Mouse (Mus musculus): Measurements from ENCODE around the gene Zfp120.
A peak's percentile ranks its signal among the peaks of the same experiment; 100 is the strongest.
"Not testable (repeated sequence)": the region's sequence is repeated elsewhere in the genome, so short reads cannot be mapped to it uniquely, and the experiment has no call there.

The Zfp120 gene

DNA sequence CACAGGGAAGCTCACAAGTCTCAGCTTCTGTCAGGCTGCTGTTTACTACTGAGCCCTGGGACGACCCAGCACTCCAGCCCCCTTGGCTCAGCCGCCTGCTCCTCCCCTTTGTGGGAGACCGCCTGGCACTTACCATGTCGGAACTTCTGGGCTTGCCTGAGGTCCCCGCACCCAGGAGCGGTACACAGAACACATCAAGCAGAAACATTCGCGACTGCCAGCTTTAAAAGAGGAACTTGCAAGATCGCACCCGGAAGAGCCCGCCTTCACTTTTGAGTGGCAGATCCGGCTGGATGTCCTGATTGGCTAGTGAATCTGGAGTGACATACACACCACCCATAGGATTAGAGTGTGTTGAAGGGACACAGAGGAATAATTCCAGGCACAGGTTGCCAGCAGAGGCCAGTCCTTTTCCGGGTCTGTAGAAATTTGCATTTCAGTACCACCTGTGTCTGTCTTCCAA, at the start of gene Zfp120:
Gene Zfp120, minus strand, starts transcription at position 274 of the 463 bp plus-strand sequence.
- peak; percentile 99 for DNase-seq (ENCODE audit: low read depth, low spot score)

- not testable (repeated sequence) for DNase-seq (ENCODE audit: low read depth, low spot score)
Measured at GRCm38 (mm10) chr2:150181570-150181999, 45.1 kb upstream of the Zfp120 start, which contains the start of gene Gm14139. Gene Gm14139 (plus strand): TSS chr2:150181755.

GRCm38 (mm10) chr2:150181046-150181445, 44.5 kb upstream of the Zfp120 start:
- DNase-seq (ENCODE audit: low read depth, low spot score) = not testable (repeated sequence)

- DNase-seq (ENCODE audit: low read depth, low spot score) = not testable (repeated sequence)
Measured at GRCm38 (mm10) chr2:150179579-150179978, 43.1 kb upstream of the Zfp120 start, which contains the start of gene Gm10770. Gene Gm10770 (minus strand): TSS chr2:150179679.

DNA sequence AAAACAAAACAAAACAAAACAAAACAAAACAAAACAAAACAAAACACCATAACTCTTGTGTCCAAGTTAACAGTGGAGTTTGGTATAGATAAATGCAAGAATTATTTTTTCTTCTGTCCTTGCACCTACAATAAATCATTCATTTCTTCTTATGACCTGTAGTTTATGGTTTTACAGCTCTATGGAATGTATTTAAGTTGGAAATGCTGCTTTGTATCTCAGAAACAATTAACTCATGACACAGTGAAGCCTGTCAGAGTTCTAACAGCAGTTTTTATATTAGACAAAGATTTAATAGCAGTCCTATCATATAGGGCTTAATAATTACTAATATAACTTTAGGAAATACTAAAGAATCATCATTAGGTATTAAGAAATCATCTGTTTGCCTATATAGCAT, 37.3 kb upstream of the Zfp120 start:
- DNase-seq (ENCODE audit: low read depth, low spot score) = no peak

- DNase-seq (ENCODE audit: low read depth, low spot score) = no peak
Measured at GRCm38 (mm10) chr2:150166703-150167102, 30.2 kb upstream of the Zfp120 start.

GRCm38 (mm10) chr2:150132773-150133172, 3.7 kb downstream of the Zfp120 start:
- no peak for DNase-seq (ENCODE audit: low read depth, low spot score)

DNA sequence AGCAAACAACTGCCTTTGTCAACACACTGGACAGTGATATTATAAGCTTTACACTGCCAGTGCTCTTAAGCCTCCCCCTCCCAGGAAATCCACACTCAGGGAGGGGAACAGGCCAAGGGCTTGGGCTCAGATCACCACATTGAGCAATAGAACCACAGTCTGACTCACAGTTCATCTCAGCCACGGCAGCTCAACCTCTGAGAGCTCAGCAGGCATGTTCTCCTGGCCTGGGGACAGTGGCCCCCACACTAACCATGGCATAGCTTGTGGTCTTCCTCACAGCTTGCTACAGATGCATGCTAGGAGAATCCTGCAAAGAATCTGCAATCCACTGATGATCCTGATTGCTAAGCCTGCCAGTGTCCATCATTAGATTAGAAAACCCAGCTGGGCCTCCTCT, 4.5 kb downstream of the Zfp120 start:
- DNase-seq (ENCODE audit: low read depth, low spot score) = not testable (repeated sequence)

- no peak for DNase-seq (ENCODE audit: low read depth, low spot score)
Measured at GRCm38 (mm10) chr2:150111247-150111912, 25.1 kb downstream of the Zfp120 start.

- peak; percentile 64 for DNase-seq (ENCODE audit: low read depth, low spot score)
Measured at GRCm38 (mm10) chr2:150099618-150100017, 36.9 kb downstream of the Zfp120 start.

Measured in brain, adult 2 months (tissue).